In the genomic region with DNA sequence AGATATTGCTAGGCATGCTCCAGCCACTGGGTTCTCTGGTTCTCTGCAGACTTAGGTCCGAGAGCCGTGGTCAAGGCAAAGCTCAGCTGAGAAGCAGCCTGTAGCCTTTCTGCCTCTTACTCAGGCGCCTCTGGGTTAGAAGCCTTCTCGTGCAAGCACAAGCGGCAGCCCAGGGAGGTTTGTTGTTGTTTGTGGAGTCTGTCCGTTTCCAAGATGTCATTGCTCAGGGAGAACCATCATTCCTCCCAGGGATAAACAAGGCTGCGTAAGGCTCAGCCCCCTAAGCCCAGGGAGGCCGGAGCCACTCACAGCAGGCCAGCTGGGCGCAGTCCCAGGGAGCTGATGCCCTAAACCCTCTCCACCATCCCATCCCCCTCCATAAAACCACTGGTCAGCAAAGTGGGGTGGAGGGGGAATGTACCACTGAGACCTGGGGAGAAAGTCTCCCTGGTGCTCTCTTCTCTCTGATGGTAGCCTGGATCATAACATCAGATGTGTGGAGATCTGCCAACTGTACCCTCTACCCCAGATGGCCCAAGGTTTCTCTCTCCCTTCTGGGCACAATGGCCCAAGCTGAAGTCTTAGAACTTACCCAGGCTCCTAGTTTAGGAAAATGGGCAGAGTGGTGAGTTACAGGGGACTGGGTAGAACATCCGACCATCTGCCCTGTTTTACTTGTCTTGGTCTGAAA, we compare ENCODE assay signal across 9 mouse cellular contexts.
DNase-seq lines count a peak whose midpoint lies in the region; ATAC-seq and TF ChIP-seq lines count a peak whose summit lies in the region.
"Had no signal": no experiment of that assay in that cellular context is flagged by ENCODE, and none has a peak within 500 bp of the region (broad histone marks: within the 10 kb centered on the region; RNA-seq: fewer than 3 reads in every experiment).

No protein-coding gene starts in this region.

- no peaks in the 10 kb centered on the region for H3K27me3 ChIP-seq in forebrain, embryonic 12.5 days
- no peaks in the 10 kb centered on the region for H3K27me3 ChIP-seq in hindbrain, embryonic 16.5 days (replicated peaks; ENCODE audit: control insufficient read depth, insufficient read depth, low read length)
- H3K27me3 ChIP-seq in neural tube, embryonic 13.5 days = no peaks in the 10 kb centered on the region

- peaks cover 47% of the 10 kb centered on the region for H3K4me1 ChIP-seq in forebrain, embryonic 12.5 days
- H3K4me1 ChIP-seq in hindbrain, embryonic 16.5 days (ENCODE audit: control insufficient read depth, insufficient read depth, low read depth, low read length) = peaks cover 45% of the 10 kb centered on the region
- peaks cover 80% of the 10 kb centered on the region for H3K4me1 ChIP-seq in neural tube, embryonic 13.5 days (replicated peaks)

- no peak overlapping the region for H3K4me3 ChIP-seq in layer of hippocampus, adult 2 months
- H3K4me3 ChIP-seq in forebrain, embryonic 12.5 days (replicated peaks) = no peak overlapping the region
- peak overlapping the region; percentile 18 for H3K4me3 ChIP-seq in hindbrain, embryonic 16.5 days (ENCODE audit: low read length)
- H3K4me3 ChIP-seq in neural tube, embryonic 13.5 days = peak overlapping the region; percentile 64

- no peak for TF ChIP-seq CTCF in layer of hippocampus, adult 2 months (conservative IDR thresholded peaks at IDR 0.05)

- DNase-seq in layer of hippocampus, adult 2 months (ENCODE audit: low spot score in 2 of 2) = no peak
- DNase-seq in layer of hippocampus, adult 11-12 months (ENCODE audit: low spot score) = no peak
- DNase-seq in thymus, postnatal 0 days (ENCODE audit: low spot score) = no peak
- no peak for DNase-seq in kidney, postnatal 36 days
- DNase-seq: kidney, adult 8-10 months had no signal

- no peak overlapping the region for H3K9ac ChIP-seq in forebrain, embryonic 12.5 days
- peak overlapping the region; percentile 43 for H3K9ac ChIP-seq in hindbrain, embryonic 16.5 days (ENCODE audit: low read depth, low read length)
- H3K9ac ChIP-seq in neural tube, embryonic 13.5 days = peak overlapping the region; percentile 86

- ATAC-seq in forebrain, embryonic 12.5 days (ENCODE audit: low FRiP score) = no peak
- no peak for ATAC-seq in hindbrain, embryonic 16.5 days
- ATAC-seq in neural tube, embryonic 13.5 days (ENCODE audit: low read depth) = no peak
- ATAC-seq in frontal cortex, adult (ENCODE audit: low TSS enrichment) = no peak

- H3K9me3 ChIP-seq in forebrain, embryonic 12.5 days = no peaks in the 10 kb centered on the region
- no peaks in the 10 kb centered on the region for H3K9me3 ChIP-seq in hindbrain, embryonic 16.5 days (ENCODE audit: control insufficient read depth, low read length)
- no peaks in the 10 kb centered on the region for H3K9me3 ChIP-seq in neural tube, embryonic 13.5 days

- peak overlapping the region; percentile 28; the same call in 1 of the 2 replicates for H3K27ac ChIP-seq in layer of hippocampus, adult 2 months
- no peak overlapping the region for H3K27ac ChIP-seq in forebrain, embryonic 12.5 days
- H3K27ac ChIP-seq in hindbrain, embryonic 16.5 days (ENCODE audit: low read depth, low read length) = no peak overlapping the region
- peak overlapping the region; percentile 0 for H3K27ac ChIP-seq in neural tube, embryonic 13.5 days (replicated peaks)

- peaks cover 21% of the 10 kb centered on the region for H3K36me3 ChIP-seq in forebrain, embryonic 12.5 days (replicated peaks)
- H3K36me3 ChIP-seq in hindbrain, embryonic 16.5 days (ENCODE audit: control insufficient read depth, insufficient read depth, low read length) = peaks cover 2% of the 10 kb centered on the region; the same call in 1 of the 2 replicates
- H3K36me3 ChIP-seq in neural tube, embryonic 13.5 days = 0 out of 2 replicates have a peak, but pooled peaks cover 2% of the 10 kb centered on the region

- peak overlapping the region; percentile 68 for H3K4me2 ChIP-seq in forebrain, embryonic 12.5 days
- H3K4me2 ChIP-seq in hindbrain, embryonic 16.5 days (ENCODE audit: low read length) = peak overlapping the region; percentile 56
- H3K4me2 ChIP-seq in neural tube, embryonic 13.5 days = peak overlapping the region; percentile 63

- WGBS in forebrain, embryonic 12.5 days = 58% methylated on average over 10 of the region's 10 CpGs
- 53% methylated on average over 10 of the region's 10 CpGs for WGBS in hindbrain, embryonic 16.5 days
- WGBS in neural tube, embryonic 13.5 days = 57% methylated on average over 10 of the region's 10 CpGs

Comparison
In these comparisons a context has a peak if more than half of its experiments do, and no peak if none do; other contexts are left out.
1. H3K27ac ChIP-seq: peak in layer of hippocampus, adult 2 months (single experiment) and neural tube, embryonic 13.5 days (single experiment); none in forebrain, embryonic 12.5 days (single experiment) and hindbrain, embryonic 16.5 days (single experiment).
2. H3K4me3 ChIP-seq: peak in hindbrain, embryonic 16.5 days (single experiment) and neural tube, embryonic 13.5 days (single experiment); none in layer of hippocampus, adult 2 months (single experiment) and forebrain, embryonic 12.5 days (single experiment).
3. Peak in every context shown above with its lines, with median percentiles within 50 percentile points of each other: H3K4me2 ChIP-seq.